Mouse (Mus musculus): ENCODE data around the gene Ccdc173.

Gene Ccdc173

GRCm38 (mm10) chr2:69788974-69789373, 401 bp downstream of the Ccdc173 start:
- DNase-seq (ENCODE audit: low read depth, low spot score) = no peak

GRCm38 (mm10) chr2:69778836-69779177, 10.6 kb downstream of the Ccdc173 start:
- peak; percentile 82 for DNase-seq (ENCODE audit: low read depth, low spot score)

GRCm38 (mm10) chr2:69777985-69778835, 11.2 kb downstream of the Ccdc173 start:
- peak; percentile 42 for DNase-seq (ENCODE audit: low read depth, low spot score)

GRCm38 (mm10) chr2:69773331-69773730, 16.0 kb downstream of the Ccdc173 start:
- no peak for DNase-seq (ENCODE audit: low read depth, low spot score)

GRCm38 (mm10) chr2:69764716-69765115, 24.7 kb downstream of the Ccdc173 start:
- no peak for DNase-seq (ENCODE audit: low read depth, low spot score)

- DNase-seq (ENCODE audit: low read depth, low spot score) = no peak
These were observed 26.0 kb downstream of the Ccdc173 start for GRCm38 (mm10) chr2:69763340-69763739.

GRCm38 (mm10) chr2:69760980-69761379, 28.4 kb downstream of the Ccdc173 start:
- DNase-seq (ENCODE audit: low read depth, low spot score) = no peak

- DNase-seq (ENCODE audit: low read depth, low spot score) = peak; percentile 8
These were observed 44.3 kb downstream of the Ccdc173 start for GRCm38 (mm10) chr2:69745091-69745490.

GRCm38 (mm10) chr2:69723519-69723825, 65.9 kb downstream of the Ccdc173 start:
- no peak for DNase-seq (ENCODE audit: low read depth, low spot score)

- DNase-seq (ENCODE audit: low read depth, low spot score) = peak; percentile 92
These were observed 66.5 kb downstream of the Ccdc173 start for GRCm38 (mm10) chr2:69722650-69723518.

- DNase-seq (ENCODE audit: low read depth, low spot score) = no peak
These were observed 67.1 kb downstream of the Ccdc173 start, which contains the start of gene Ppig for GRCm38 (mm10) chr2:69722273-69722649. TSS of gene Ppig (plus strand) at chr2:69722545.

- DNase-seq (ENCODE audit: low read depth, low spot score) = no peak
These were observed 70.3 kb downstream of the Ccdc173 start for GRCm38 (mm10) chr2:69719121-69719520.

GRCm38 (mm10) chr2:69716483-69716882, 72.9 kb downstream of the Ccdc173 start:
- no peak for DNase-seq (ENCODE audit: low read depth, low spot score)

GRCm38 (mm10) chr2:69714126-69714525, 75.2 kb downstream of the Ccdc173 start:
- no peak for DNase-seq (ENCODE audit: low read depth, low spot score)

- no peak for DNase-seq (ENCODE audit: low read depth, low spot score)
These were observed 75.8 kb downstream of the Ccdc173 start for GRCm38 (mm10) chr2:69713626-69714014.

GRCm38 (mm10) chr2:69712981-69713625, 76.3 kb downstream of the Ccdc173 start, which contains the start of gene Fastkd1:
TSS of gene Fastkd1 (minus strand) at chr2:69713516.
- DNase-seq (ENCODE audit: low read depth, low spot score) = peak; percentile 83

GRCm38 (mm10) chr2:69712171-69712570, 77.2 kb downstream of the Ccdc173 start:
- DNase-seq (ENCODE audit: low read depth, low spot score) = peak; percentile 27
